Mouse (Mus musculus) embryo, embryonic 11 days (tissue): ENCODE measurements around the gene Mical2.

Experiments
- DNase-seq: peaks from one replicate; pipeline ENCODE4 v3.0.0-alpha.2; 2015

Mical2 gene

DNA sequence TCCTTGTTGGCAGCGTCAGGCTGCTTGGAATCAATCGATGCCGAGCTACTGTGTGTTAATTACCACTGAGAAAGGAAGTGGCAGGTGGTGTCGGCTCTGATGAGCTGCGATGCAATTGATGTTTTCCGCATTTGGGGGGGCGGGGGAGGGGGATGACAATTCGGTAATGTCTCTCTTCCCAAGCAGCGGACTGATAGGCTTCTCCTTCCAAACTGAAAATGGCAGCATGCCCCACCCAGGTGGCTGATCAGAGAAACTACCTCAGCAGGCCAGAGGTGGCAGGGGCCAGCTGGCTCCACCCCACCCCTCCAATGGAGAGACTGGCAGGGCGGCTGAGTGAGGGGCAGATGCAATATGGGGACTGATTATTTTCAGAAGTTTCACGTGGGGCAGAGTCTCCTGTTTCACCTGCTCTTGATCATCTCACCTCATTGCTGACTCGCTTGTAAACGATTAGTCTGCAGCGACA is 190.4 kb downstream of the Mical2 start:
- DNase-seq = peak; percentile 33

DNA sequence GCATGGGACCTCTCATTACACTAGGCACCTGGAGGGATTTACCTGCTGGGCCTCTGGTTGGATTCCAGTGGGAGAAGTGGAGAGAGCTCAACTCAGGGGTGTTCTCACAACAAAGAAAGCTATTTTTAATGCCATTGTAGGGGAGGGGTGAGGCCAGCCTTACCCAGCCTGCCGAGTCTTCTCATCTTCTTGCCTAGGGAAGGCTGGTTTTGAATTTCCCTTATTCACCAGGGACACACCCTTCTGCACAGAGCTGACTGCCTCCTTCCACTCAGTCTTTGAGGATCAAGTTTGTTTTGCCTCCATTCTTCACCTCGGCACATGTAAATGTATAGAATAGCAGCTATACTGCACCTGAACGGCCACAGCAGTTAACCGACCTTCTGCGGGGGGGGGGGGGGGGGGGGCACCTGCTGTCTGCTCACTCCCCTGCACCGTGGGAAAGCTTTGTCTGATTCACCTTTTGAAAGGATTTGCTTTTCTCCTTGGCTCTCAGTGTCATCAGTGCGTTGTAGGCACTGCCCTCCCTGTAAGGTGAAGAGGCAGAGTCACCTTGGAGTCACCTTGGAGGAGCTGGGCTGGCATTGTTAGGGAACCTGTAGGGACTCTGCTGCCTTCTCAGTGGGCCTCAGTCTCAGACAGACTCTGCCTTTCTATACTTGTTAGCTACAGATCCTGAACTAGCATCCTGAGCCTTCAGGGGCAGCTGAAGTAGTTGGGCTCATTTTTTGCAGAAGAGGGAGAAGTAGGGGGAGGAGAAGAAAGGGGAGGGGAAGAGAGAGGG is 191.3 kb downstream of the Mical2 start:
- DNase-seq = peak; percentile 26

DNA sequence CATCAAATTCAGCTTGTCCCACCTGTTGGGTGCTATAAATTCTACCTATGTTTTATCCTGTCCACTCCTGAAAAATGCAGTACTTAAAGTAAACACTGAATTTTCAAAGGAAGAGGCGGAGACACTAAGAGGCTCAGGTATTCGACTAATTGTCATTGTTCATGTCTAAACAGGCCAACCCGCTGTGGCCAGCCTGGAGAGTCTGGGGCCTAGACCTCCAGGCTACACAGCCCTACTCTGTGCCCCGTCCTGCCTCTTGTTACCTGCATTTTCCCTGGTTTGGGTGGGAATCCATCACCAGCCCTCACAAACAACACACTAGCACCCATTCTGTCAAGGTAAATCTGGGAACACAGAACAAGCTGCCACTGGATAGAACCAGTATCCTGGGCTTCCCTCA is 191.9 kb downstream of the Mical2 start:
- no peak for DNase-seq

DNA sequence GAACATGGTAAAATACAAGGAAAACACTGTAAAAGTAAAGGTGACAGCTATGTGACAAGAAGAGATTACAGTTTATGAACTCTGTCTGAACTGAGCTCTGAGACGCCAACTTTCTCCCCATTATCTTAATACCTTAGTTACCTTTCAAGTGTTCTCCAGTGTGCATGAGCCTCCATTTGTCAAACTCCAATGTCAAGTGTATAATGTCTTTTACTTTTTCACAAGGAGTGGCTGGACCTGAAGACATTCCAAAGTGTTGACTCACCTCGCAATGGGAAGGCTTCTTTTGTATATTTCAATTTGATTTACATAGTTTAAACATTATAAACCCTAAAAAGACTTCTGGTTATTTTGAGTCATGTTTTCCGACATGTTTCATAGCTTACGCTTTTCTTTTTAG is 197.8 kb downstream of the Mical2 start:
- DNase-seq = no peak

DNA sequence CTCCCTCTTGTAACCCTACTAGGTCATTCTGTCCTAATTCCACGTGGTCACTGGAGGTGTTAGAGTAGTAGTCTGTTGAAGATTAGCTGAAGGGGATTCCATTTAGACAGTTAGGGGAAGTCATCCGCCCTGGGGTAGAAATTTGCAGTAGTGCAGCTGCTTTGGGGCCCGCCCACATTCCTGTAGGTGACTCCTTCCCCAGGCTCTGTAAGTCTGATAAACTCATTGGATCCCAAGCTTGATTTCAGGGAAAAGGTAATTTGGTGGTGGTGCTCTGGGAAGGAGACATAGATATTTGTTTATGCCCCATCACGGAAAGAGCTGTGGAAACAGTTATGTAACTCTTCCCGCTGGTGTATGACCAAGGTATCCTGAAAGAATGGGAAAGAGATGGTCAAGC is 201.2 kb downstream of the Mical2 start:
- no peak for DNase-seq

DNA sequence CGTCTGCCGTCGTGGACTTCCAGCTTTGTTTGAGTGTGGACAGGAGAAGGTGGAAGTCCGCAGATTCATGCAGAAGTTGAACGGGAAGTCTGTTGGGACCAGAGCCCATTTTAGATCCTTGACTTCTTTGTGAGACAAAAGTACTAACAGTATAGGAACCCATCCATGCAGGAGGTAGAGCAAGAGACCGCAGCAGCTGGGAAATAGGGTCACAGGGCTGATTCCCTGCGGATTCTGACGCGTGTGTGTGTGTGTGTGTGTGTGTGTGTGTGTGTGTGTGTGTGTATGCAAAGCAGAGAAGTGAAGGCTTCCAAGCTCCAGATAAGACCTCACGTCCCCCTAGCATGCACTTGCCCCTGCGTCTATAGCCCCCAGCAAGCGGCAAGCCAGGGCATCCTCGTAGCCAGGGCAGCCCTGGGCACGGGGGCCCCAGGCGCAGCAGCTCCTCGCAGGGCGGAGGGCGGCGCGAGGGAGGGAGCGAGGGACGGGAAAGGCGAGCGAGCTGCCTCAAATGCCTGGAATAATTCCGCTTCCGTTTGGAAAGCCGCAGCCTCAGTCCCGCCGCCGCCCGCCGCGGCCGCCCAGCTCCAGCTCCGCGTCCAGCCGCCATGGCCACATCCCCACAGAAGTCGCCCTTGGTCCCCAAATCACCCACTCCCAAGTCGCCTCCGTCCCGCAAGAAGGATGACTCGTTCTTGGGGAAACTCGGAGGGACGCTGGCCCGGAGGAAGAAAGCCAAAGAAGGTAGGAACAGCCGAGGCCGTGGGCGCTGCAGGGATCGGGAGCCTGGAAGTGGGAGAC is 201.9 kb downstream of the Mical2 start, which contains the start of gene Parva:
Parva (plus strand) TSS at position 149 of the 801 bp plus-strand sequence.
- peak; percentile 88 for DNase-seq

DNA sequence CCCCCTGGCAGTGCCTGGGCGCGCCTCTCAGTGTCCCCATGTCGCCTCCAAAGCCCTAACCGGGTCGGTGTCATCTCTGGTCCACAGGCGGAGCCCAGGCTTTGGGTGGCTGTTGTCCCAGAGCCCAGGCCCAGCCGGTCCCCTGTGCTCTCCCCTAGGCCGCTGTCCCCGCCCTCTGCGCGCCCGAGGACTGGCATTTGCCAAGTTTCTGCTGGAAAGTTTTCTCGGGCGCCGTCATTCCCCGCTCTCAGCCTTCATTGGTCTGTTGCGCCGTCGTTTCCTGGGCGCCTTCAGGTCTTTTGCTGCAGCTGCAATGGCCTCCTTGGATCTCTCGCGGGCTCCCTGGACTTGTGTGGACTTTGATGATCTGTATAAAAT is 202.5 kb downstream of the Mical2 start:
- DNase-seq = peak; percentile 89

DNA sequence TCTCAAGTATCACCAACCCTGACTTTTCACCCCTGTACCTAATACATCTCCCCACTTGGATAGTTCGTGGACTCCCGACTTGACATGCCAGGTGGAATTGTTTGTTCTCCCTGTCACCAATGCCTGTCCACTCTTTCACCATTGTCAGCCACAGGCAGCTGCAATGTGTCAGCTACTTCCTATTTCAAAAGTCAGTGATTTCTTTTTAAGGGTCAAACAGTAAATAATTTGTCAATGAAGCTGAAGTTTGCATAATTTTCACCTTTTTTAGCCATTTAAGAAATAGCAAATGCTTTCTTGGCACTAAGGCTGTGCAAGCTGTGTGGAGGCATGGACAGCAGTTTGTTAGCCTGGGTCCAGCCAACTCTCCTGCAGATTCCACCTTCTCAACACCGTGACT is 214.2 kb downstream of the Mical2 start:
- DNase-seq = no peak

DNA sequence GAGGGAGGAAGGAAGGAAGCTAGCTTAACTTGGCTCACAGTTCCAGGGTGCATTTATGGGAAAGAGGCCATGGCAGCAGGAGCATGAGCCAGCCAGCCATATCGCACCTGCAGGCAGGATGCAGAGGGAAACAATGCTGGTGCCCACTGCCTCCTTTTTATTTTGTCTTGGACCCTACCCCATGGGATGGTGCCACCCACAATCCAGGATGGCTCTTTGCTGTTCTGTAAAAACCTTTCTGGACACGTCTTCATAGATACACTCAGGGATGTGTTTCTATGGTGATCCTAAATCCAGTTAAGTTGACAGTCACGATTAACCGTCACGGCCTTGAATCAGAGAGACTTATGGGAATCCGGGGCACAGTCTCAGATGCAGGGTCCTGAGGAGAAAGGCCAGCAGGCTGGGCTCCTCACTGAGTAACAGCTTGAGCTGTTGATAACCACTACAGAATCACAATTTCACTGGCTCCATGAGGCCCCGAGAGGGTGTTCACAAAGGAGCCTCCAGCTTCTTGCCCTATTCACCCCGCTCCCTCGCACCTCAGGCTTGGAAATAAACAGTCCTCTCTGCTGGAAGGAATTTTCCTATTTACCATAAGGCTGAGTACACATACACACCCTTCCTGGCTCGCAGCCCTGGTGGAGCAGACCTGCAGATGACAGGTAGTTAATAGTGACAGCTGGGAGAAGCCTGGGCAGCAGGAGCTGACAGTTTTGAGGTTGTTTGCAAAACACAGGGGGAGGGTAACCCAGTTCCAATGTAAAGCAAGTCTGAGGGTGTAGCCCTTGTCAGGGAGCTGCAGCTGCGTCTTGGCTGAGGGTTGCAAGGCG is 218.7 kb downstream of the Mical2 start:
- DNase-seq = peak; percentile 33

DNA sequence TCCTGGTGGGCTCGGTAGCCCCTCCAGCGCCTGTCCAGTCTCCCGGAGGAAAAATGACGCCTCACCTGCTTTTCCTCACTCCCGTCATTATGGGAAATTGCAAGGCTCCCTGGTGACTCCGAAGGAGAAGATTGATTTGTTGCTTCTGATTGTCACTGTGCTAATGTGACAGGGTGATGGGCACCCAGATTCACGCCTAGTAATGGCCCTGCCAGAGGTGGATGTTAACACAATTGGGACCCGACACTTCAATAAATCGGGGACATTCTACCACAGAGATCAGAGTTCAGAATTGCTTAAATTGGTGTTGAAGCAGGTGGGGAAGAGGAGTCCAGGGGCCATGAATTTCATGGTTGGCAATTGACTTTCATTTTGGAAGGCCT is 219.3 kb downstream of the Mical2 start:
- DNase-seq = no peak

DNA sequence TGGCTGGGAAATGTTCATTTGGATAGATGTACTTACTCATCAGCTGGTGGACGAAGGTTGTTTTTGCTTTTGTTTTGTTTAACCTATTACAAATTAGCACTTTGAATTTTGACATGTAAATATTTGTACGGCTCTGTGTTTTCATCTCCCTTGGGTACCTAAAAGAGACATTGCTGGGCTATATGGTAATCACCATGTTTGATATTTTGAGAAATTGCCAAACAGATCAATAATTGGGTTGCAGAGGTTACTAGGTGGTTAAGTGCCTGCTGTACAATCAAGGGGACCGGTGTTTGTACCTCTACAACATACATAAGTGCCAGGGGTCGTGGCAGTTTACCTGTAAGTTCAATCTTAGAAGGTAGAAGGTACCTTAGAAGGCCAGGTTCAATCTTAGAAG is 220.8 kb downstream of the Mical2 start:
- no peak for DNase-seq

DNA sequence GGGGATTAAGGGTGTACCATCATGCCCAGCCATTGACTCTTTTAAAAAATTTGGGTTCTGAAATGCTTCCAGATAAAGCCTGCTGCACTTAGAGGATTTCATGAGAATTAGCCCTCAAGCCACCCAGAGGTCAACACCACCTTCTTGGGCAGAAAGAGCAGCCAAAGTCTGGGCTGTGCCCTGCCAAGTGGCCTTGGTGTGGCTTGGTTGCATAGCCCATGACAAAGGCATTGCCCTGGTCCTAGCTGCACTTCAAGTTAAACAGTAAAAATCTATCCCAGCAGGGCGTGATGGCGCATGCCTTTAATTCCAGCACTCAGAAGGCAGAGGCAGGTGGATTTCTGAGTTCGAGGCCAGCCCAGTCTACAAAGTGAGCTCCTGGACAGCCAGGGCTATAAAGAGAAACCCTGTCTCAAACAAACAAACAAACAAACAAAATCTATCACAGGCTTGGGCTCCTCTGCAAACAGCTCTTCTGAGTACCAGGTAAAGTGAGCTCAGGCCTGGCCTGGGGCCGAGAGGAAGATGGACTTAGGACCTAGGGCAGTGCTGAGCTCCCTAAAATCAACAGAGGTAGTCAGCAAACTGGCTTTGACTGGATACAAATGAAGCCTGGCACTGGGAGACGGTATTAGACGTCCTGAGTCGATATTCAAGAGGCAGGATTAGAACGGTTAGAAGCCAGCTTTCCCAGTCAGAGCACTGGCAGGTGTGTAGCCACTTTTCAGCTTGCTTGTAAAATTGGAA is 224.5 kb downstream of the Mical2 start:
- no peak for DNase-seq

DNA sequence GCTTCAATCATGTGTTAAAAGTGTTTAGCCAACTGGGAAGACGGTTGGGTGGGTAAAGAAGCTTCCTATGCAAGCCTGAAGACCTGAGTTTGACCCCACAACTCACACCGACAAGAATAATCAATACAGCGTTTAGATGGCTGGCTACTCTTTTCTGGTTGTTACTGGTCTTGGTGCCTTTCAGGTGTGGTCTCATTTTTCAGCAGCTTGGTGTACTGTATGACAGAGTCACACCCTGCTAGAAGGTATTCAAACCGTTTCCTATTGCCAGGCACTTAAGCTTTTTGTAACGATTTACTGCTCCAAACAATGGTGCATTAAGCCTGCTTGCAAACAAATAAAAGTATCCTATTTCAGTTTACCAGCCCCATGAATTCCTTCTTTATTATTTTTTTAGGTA is 226.8 kb downstream of the Mical2 start:
- no peak for DNase-seq

DNA sequence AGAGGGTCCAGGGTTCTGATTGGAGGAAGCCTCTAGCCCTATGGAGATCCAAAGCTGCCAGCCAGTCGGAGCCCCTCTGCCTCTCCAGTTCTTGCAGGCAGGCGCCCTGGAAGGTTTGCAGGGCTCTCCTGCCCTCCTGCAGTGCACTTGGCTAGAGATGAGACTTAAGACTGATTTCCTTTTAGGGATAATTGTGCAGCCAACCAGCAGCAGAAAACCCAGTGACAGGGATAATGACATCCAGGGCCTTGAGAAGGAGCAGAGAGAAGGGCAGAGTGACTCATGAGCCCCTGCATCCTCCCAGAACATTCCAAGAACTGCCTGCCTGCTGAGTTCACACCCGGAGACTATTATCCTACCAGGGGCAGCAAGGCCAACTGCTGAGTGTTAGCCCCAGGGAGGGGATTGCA is 228.2 kb downstream of the Mical2 start:
- peak; percentile 28 for DNase-seq

DNA sequence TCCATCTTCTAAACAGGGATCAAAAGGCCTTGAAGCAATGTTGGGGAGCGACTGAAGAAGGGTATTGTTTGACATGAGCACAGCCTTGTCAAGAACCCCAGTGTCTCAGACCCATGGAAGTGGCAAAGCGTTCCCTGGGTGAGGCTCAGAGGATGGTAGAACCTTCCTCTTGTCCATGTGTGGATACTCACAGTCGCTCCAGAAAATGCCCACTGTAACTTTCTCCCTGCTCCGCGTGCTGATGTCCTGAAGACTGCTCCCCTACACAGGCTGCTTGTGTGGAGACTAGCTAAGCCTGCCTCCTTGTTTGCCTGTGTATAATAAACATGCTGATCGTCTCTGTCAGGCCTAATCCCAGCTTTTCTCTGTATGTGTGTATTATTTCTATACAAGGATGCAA is 228.7 kb downstream of the Mical2 start:
- DNase-seq = no peak

DNA sequence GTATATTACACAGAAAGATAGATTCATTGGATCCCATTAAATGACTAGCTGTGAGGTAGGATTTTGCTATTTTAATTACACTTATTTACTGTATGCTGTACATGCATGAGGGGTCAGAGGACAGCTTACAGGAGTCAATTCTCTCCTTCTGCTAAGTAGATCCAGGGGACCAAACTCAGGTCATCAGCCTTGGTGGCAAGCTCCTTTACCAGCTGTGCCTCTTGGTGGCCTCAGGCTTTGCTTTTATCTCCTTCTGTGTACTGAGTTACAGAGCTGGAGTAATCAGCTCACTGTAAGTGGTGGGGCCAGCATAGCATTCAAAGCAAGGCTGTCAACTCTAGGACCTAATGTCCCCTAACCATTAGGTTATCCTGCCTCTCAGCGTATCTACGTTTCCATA is 229.3 kb downstream of the Mical2 start:
- DNase-seq = no peak

DNA sequence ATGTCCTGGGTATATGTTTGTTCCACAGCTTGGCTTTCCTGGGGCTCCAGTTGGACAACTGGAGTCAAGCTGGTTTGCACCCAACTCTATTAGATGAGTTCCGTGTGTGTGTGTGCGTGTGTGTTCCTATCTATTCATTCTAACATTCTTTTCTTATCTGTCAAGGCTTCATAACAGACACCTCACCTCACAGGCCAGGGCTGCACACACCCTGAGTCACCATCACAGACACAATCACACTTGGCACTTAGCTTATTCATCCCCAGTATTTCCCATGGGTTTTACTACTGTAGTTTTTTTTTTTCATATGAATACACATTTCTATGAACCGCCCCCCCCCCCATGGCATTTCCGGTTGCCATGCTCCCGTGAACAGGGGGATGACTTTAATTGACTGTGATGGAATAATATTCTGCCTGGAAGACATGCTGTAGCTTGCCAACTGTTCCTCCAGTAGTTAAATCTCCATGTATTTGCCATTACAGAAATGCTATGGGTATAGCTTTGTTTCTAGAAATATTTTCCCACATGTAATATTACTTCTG is 230.0 kb downstream of the Mical2 start:
- DNase-seq = no peak

DNA sequence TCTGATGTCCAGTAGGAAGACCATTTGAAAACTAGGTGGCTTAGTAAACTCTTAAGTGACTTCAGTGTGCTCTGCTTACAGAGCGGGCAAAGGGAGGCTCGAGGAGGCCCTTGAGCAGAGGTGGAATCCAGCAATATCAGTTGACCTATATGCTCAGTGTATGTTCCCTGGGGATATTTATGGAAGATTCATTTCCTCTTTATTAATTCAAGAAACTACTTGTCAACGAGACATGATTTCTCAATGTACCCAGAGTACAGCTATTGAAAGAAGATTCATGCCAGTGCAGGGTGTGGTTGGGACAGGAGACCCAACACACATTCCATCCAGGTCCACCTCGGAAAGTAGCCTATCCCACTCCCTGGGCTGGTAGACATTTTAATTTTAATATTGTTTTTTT is 231.7 kb downstream of the Mical2 start:
- DNase-seq = no peak

DNA sequence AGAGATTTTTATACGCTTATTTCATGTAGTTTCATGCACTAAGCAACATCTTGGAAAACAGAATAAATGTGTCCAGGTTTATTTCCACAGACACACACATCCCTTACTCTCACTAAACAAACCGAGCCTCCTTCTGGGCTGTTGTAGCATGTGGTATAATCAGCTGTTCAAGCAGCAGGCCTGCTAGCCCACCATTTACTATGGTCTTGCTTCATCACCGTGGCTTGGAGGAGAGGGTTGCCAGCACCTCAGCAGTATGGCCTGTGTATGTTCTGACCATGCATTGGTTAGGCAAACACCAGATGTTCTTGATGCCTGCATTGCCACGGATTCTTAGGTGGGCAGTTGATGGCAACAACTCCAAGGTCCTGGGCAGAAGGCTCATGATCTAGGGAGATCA is 232.3 kb downstream of the Mical2 start:
- no peak for DNase-seq

DNA sequence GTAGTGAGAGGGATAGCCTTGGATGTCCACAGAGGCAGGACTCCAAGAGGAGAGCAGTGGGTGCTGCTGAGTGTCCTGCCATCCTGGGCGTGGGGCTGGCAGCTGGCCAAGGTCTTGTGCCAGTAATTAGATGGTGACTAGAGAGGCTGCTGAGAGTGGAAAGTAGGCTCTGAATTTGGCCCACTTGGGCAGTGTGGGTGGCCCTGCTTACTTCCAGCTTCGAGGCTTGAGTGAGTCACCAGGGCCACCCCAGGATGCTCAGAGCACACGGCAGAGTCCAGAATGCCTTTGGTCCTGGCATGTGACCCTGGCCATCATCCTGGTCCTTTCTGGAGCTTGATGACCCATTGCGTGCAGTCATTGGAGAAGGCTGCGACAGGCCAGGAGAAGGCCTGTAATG is 232.8 kb downstream of the Mical2 start:
- no peak for DNase-seq
